Mouse (Mus musculus) liver, embryonic 14.5 days (tissue): ENCODE results near the gene Fam214a.

Source experiments
- CTCF ChIP-seq: IDR thresholded peaks from 2 replicates; pipeline ENCODE4 v1.5.1; 2016; ENCODE audit warnings: antibody characterized with exemption, low read depth, control low read depth
- EP300 ChIP-seq: IDR thresholded peaks from 2 replicates; pipeline ENCODE4 v1.6.1; 2016; ENCODE audit warnings: antibody characterized with exemption, low read depth

GRCm38 (mm10) chr9:74953265-74953958 is 728 bp downstream of the Fam214a start:
- TF ChIP-seq EP300 (no peak), CTCF (no peak)
